Mouse (Mus musculus) heart, embryonic 12.5 days (tissue): Measurements from ENCODE around the gene Yif1a. TPM values are rescaled to one million over a fixed set of nuclear protein-coding genes. Genes with fewer than 3 reads are reported as not detected.

ENCODE experiments used
- ATAC-seq: fragments of 200-750 bp; cut with Nextera tagmentation; 2 replicates; pipeline ENCODE4 v1.8.0; 2017; ENCODE audit warnings: moderate TSS enrichment, moderate library complexity; ENCODE audit not compliant: insufficient number of reproducible peaks, low FRiP score
- H3K27ac ChIP-seq: fragments of 300-500 bp; sonication (generic); 2 replicates; pipeline ENCODE4 v1.5.1; 2016; ENCODE audit warnings: mild to moderate bottlenecking, moderate library complexity; ENCODE audit not compliant: poor library complexity, severe bottlenecking
- H3K27me3 ChIP-seq: fragments of 300-500 bp; sonication (generic); replicated peaks from 2 replicates; pipeline ENCODE4 v1.6.1; 2016; ENCODE audit warnings: mild to moderate bottlenecking, moderate library complexity
- H3K36me3 ChIP-seq: fragments of 300-500 bp; sonication (generic); 2 replicates; pipeline ENCODE4 v1.6.1; 2016; ENCODE audit warnings: mild to moderate bottlenecking, moderate library complexity
- H3K4me1 ChIP-seq: fragments of 300-500 bp; sonication (generic); replicated peaks from 2 replicates; pipeline ENCODE4 v1.6.1; 2016; ENCODE audit warnings: mild to moderate bottlenecking
- H3K4me2 ChIP-seq: fragments of 300-500 bp; sonication (generic); 2 replicates; pipeline ENCODE4 v1.6.1; 2016; ENCODE audit warnings: mild to moderate bottlenecking, moderate library complexity
- H3K4me3 ChIP-seq: fragments of 300-500 bp; sonication (generic); 2 replicates; pipeline ENCODE4 v1.5.1; 2016; ENCODE audit warnings: mild to moderate bottlenecking
- H3K9ac ChIP-seq: fragments of 300-500 bp; sonication (generic); 2 replicates; pipeline ENCODE4 v1.6.1; 2016; ENCODE audit warnings: mild to moderate bottlenecking, moderate library complexity
- H3K9me3 ChIP-seq: fragments of 300-500 bp; sonication (generic); replicated peaks from 2 replicates; pipeline ENCODE4 v1.6.1; 2016; ENCODE audit warnings: mild to moderate bottlenecking, moderate library complexity
- WGBS: fragments of 180-500 bp; shearing (Covaris S2); methylation state at CpG from one replicate; pipeline ENCODE4 v1.1.7; 2016; 5-methylcytosine and 5-hydroxymethylcytosine counted together
- polyA plus RNA-seq: library from polyadenylated mRNA; unstranded; fragments of >200 nt; fragmentation: Nextera tagmentation; extraction: Ambion mirVana; gene quantifications from 2 replicates; pipeline ENCODE4 v1.2.1, GENCODE M21; 2016

The Yif1a gene
- polyA plus RNA-seq = 76.0 and 82.8 TPM in 2 replicates

DNA sequence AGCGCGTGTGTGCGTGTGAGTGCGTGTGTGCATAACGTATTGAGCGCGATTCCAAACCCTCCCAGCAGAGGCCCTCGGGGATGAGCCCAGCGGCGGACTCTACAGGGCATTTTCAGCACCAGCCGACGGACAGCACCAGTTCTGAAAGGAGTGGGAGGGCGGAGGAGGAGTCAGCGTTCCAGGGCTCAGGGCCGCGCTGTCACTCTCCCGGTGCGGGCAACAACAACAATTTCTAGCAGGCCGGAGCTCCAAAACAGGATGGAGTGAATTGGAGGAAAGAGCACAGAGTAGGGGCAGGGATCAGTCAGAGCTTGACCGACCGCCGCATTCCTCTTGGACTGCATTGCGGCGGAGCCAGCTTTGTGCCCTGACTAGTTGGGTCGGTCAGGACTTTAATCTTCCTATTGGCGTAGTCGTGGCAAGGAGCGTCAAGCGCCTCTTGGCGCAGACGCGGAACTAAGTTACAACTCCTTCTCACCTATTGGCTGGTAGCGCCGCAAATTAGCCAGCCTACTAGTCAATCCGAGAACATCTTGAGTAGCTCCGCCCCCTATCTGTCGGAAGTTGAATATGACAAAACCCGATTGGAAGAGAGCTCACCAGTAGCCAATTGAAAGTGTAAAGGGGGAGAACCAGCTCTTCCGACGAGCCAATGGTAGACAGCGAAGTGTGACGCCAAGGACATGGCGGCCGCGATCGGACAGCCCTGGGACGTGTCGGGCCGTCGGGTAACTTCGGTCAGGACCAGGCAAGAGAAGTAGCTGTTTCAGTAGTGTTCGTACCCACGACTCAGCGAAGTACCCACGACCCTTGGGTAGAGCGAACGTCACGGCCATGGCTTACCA is at the start of gene Yif1a:
Gene Yif1a, plus strand, starts transcription at position 655 of the 845 bp plus-strand sequence.
- under 1% methylated on average over 58 of the region's 58 CpGs for WGBS

DNA sequence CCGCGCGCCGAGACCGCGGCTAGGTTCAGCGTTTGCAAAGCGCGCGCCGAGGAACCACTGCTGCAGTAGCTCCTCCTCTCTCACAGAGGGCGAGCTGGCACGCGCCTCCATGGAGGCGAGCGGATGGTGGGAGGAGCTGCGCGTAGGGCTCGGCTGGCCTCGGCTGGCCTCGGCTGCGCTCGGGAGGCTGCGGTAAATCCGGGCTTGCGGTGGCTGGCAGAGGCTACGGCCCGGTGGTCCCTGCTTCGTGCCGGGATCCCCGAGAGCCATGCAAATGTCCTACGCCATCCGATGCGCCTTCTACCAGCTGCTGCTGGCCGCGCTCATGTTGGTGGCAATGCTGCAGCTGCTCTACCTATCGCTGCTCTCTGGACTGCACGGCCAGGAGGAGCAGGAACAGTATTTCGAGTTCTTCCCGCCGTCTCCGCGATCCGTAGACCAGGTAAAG is 49.6 kb upstream of the Yif1a start, which contains the start of the genes B4gat1 and AC124502.3:
Gene B4gat1, plus strand, starts transcription at position 118 of the 448 bp plus-strand sequence.
Gene AC124502.3, plus strand, starts transcription at position 183 of the 448 bp plus-strand sequence.
- WGBS = under 1% methylated on average over 44 of the region's 44 CpGs
- peak within 1 kb of the TSS; percentile 60 for H3K27ac ChIP-seq
- peak; percentile 85 for ATAC-seq

More for the DNA sequence above, at the start of gene Yif1a:
- H3K27ac ChIP-seq = peak within 1 kb of the TSS; percentile 69
- ATAC-seq = peak; percentile 88
- peak within 1 kb of the TSS; percentile 73 for H3K4me3 ChIP-seq
- H3K4me2 ChIP-seq = peak within 1 kb of the TSS; percentile 86
- peaks cover 32% of the 10 kb centered on the region for H3K36me3 ChIP-seq
- H3K27me3 ChIP-seq = peaks cover 34% of the 10 kb centered on the region
- no peaks in the 10 kb centered on the region for H3K9me3 ChIP-seq
- peak within 1 kb of the TSS; percentile 79 for H3K9ac ChIP-seq
- peaks cover 25% of the 10 kb centered on the region for H3K4me1 ChIP-seq

DNA sequence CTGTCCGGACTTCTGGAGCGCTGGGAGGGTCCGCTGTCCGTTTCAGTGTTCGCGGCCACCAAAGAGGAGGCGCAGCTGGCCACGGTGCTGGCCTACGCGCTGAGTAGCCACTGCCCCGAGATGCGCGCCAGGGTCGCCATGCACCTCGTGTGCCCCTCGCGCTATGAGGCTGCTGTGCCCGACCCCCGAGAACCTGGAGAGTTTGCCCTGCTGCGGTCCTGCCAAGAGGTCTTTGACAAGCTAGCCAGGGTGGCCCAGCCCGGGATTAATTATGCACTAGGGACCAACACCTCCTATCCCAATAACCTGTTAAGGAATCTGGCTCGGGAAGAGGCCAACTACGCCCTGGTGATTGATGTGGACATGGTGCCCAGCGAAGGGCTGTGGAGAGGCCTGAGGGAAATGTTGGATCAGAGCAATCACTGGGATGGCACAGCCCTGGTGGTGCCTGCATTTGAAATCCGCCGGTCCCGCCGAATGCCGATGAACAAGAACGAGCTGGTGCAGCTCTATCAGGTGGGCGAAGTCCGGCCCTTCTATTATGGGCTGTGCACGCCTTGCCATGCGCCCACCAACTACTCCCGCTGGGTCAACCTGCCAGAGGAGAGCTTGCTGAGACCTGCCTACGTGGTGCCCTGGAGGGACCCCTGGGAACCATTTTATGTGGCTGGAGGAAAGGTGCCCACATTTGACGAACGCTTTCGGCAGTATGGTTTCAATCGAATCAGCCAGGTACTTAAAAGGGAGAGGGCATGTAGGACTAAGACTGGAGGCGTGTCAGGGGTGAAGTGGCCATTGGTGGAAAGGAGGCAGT is 48.8 kb upstream of the Yif1a start:
- Histone ChIP-seq H3K27me3 (no peaks in the 10 kb centered on the region), H3K4me2 (peak overlapping the region; percentile 100), H3K4me3 (peak overlapping the region; percentile 80), H3K36me3 (peaks cover 11% of the 10 kb centered on the region), H3K9me3 (no peaks in the 10 kb centered on the region), H3K27ac (peak overlapping the region; percentile 60; the same call in 1 of the 2 replicates), H3K9ac (peak overlapping the region; percentile 95), H3K4me1 (peaks cover 25% of the 10 kb centered on the region)
- WGBS = 15% methylated on average over 41 of the region's 41 CpGs
- peak; percentile 6; the same call in 1 of the 2 replicates for ATAC-seq

More for the DNA sequence above, 49.6 kb upstream of the Yif1a start, which contains the start of the genes B4gat1 and AC124502.3:
- Histone ChIP-seq H3K4me3 (peak within 1 kb of the TSS; percentile 80), H3K27me3 (no peaks in the 10 kb centered on the region), H3K4me1 (peaks cover 25% of the 10 kb centered on the region), H3K4me2 (peak within 1 kb of the TSS; percentile 100), H3K9ac (peak within 1 kb of the TSS; percentile 95), H3K36me3 (peaks cover 7% of the 10 kb centered on the region), H3K9me3 (no peaks in the 10 kb centered on the region)

- no peaks in the 10 kb centered on the region for H3K9me3 ChIP-seq
- H3K4me2 ChIP-seq = peak within 1 kb of the TSS; percentile 100
- peak within 1 kb of the TSS; percentile 86 for H3K9ac ChIP-seq
- no peaks in the 10 kb centered on the region for H3K27me3 ChIP-seq
- peak within 1 kb of the TSS; percentile 72 for H3K27ac ChIP-seq
- 4% methylated on average over 40 of the region's 40 CpGs for WGBS
- ATAC-seq = peak; percentile 74
- H3K4me3 ChIP-seq = peak within 1 kb of the TSS; percentile 63
- H3K4me1 ChIP-seq = peaks cover 25% of the 10 kb centered on the region
- H3K36me3 ChIP-seq = peaks cover 16% of the 10 kb centered on the region
These were observed 47.3 kb upstream of the Yif1a start, which contains the start of gene Brms1 for GRCm38 (mm10) chr19:5040862-5041523. Gene Brms1 (plus strand): TSS chr19:5041354.

DNA sequence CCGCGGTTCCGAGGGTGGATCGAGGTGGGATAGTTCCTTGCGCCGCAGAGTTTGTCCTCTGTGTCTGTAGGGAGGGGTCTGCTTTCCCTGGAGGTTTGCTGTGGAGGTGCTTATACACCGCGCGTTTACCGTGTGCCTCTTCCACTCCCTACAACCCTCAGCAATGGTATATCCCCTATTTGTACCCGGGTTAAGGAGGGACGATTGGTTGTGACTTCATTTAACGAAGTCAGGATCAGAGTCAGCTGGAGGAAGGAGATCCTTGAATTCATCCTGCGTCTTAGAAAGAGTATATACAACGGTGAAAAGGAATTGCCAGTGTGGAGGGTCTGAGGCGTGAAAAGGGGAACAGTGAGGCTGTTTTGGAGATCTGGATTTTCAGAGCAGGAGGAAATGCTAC is 46.8 kb upstream of the Yif1a start:
- WGBS = 2% methylated on average over 16 of the region's 16 CpGs
- peaks cover 22% of the 10 kb centered on the region for H3K36me3 ChIP-seq
- no peaks in the 10 kb centered on the region for H3K27me3 ChIP-seq
- peak overlapping the region; percentile 63 for H3K4me3 ChIP-seq
- no peaks in the 10 kb centered on the region for H3K9me3 ChIP-seq
- H3K27ac ChIP-seq = peak overlapping the region; percentile 72; the same call in 1 of the 2 replicates
- peak overlapping the region; percentile 100 for H3K4me2 ChIP-seq
- H3K4me1 ChIP-seq = peaks cover 25% of the 10 kb centered on the region
- H3K9ac ChIP-seq = peak overlapping the region; percentile 86
- ATAC-seq = no peak

DNA sequence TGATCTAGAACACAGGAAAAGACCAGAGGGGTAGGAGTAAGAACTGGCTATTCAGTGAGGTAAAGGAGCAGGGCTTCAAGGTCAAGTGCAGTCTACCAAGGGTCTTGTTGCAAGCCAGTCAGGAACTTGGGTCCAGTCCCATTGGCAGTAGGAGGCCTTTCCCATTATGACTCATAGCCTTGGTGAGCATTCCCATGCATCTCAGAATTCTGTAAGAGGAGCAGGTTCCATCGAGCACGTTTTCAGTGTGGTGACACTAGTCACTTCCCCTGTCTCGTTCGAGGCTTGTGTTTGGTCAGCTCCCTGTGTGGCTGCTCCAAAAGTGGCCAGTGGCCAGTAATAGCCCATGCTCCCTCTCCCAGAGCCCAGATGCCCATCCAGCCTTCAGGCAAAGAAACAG is 42.8 kb upstream of the Yif1a start:
- WGBS = 68% methylated on average over 4 of the region's 4 CpGs

GRCm38 (mm10) chr19:5048138-5049056 is 39.9 kb upstream of the Yif1a start:
- Histone ChIP-seq H3K9ac (no peak overlapping the region), H3K4me2 (no peak overlapping the region), H3K4me3 (no peak overlapping the region), H3K9me3 (no peaks in the 10 kb centered on the region), H3K27me3 (peaks cover 21% of the 10 kb centered on the region), H3K27ac (no peak overlapping the region), H3K4me1 (peaks cover 38% of the 10 kb centered on the region), H3K36me3 (peaks cover 49% of the 10 kb centered on the region)
- WGBS = 85% methylated on average over 14 of the region's 14 CpGs
- no peak for ATAC-seq

More for the DNA sequence above, 42.8 kb upstream of the Yif1a start:
- ATAC-seq = no peak
- Histone ChIP-seq H3K27ac (no peak overlapping the region), H3K27me3 (no peaks in the 10 kb centered on the region), H3K4me2 (no peak overlapping the region), H3K9ac (no peak overlapping the region), H3K4me1 (peaks cover 23% of the 10 kb centered on the region), H3K36me3 (peaks cover 52% of the 10 kb centered on the region), H3K9me3 (no peaks in the 10 kb centered on the region), H3K4me3 (no peak overlapping the region)

GRCm38 (mm10) chr19:5049325-5049724 is 39.0 kb upstream of the Yif1a start:
- H3K36me3 ChIP-seq = peaks cover 46% of the 10 kb centered on the region
- peaks cover 38% of the 10 kb centered on the region for H3K4me1 ChIP-seq
- no peak overlapping the region for H3K4me3 ChIP-seq
- ATAC-seq = no peak
- H3K27me3 ChIP-seq = peaks cover 27% of the 10 kb centered on the region
- H3K9me3 ChIP-seq = no peaks in the 10 kb centered on the region
- H3K9ac ChIP-seq = no peak overlapping the region
- H3K27ac ChIP-seq = no peak overlapping the region
- no peak overlapping the region for H3K4me2 ChIP-seq
- WGBS = 82% methylated on average over 6 of the region's 6 CpGs

GRCm38 (mm10) chr19:5050047-5050905 is 38.1 kb upstream of the Yif1a start, which contains the start of gene Rin1:
Gene Rin1 (plus strand): TSS chr19:5050481.
- H3K4me2 ChIP-seq = peak within 1 kb of the TSS; percentile 67
- peak within 1 kb of the TSS; percentile 66 for H3K9ac ChIP-seq
- WGBS = 19% methylated on average over 14 of the region's 14 CpGs
- peak within 1 kb of the TSS; percentile 42; the same call in 1 of the 2 replicates for H3K27ac ChIP-seq
- H3K4me1 ChIP-seq = peaks cover 38% of the 10 kb centered on the region
- peaks cover 46% of the 10 kb centered on the region for H3K36me3 ChIP-seq
- peak within 1 kb of the TSS; percentile 45 for H3K4me3 ChIP-seq
- peaks cover 33% of the 10 kb centered on the region for H3K27me3 ChIP-seq
- no peaks in the 10 kb centered on the region for H3K9me3 ChIP-seq
- ATAC-seq = peak; percentile 63
